Mouse (Mus musculus): ENCODE results near the gene Exd1.

DNA sequence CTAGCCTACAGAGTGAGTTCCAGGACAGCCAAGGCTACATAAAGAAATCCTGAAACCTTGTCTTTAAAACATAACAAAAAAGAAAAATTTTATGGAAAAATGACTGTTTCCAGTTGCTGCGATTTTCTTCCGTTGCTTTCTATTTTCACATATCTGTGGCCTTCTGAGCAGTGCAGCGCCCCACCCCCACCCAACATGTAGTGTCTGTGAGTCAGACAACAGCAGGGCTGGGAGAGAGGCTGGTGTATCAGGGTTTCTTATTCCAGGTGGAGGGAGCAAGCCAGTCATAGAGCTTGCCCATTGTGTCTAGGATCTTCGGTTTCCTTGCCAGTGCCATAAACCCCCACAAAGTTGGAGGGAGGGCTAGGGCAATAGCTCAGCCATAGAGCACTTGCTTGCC lies 23.6 kb downstream of the Exd1 start:
- TF ChIP-seq CTCF (IDR thresholded peaks at IDR 0.05) (no peak), EP300 (IDR thresholded peaks at IDR 0.05) (no peak)
